Mouse (Mus musculus): ENCODE measurements at regions not wholly inside any gene's neighbourhood (a gene's known extent, or its start where the extent isn't known, plus 50 kb on each side); places are given as distances from the start of the nearest gene placed in this dataset.

DNA sequence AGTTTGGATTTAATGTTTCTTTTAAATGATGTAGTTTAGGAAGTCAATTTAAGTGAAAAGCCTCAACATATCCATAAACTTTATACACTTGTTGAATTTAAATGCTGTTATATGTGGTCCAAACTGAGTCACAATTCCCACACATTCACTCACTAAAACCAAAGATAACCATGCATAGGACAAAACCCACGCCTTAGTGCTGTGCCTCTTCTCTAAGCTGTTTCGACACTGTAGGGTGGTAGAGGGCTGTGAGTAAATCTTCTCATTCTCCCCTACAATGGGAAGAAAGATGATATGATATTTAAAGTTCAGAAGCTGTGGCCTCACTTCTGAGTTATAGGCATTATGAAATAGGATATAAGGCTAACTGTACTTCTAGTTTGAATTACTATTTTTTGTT, 682.9 kb upstream of the Zeb2 start:
- Histone ChIP-seq H3K9me3 (ENCODE audit: control insufficient read depth, low read length) (no peaks in the 10 kb centered on the region), H3K9ac (ENCODE audit: low read length) (no peak overlapping the region), H3K27me3 (replicated peaks; ENCODE audit: control insufficient read depth, insufficient read depth, low read length) (no peaks in the 10 kb centered on the region), H3K4me3 (ENCODE audit: low read depth, low read length) (no peak overlapping the region), H3K4me1 (replicated peaks; ENCODE audit: control insufficient read depth, insufficient read depth, low read length) (no peaks in the 10 kb centered on the region), H3K27ac (ENCODE audit: low read depth) (no peak overlapping the region), H3K4me2 (ENCODE audit: low read length) (no peak overlapping the region), H3K36me3 (ENCODE audit: control insufficient read depth, insufficient read depth, low read length) (no peaks in the 10 kb centered on the region)
- DNase-seq (ENCODE audit: low spot score) (no peak), ATAC-seq (replicated peaks; ENCODE audit: low FRiP score, low TSS enrichment, low read depth) (no peak)
- WGBS: 80% methylated on average over 2 of the region's 2 CpGs

- 45% methylated on average over 3 of the region's 3 CpGs for WGBS
- Histone ChIP-seq H3K4me2 (ENCODE audit: low read length) (no peak overlapping the region), H3K9ac (ENCODE audit: low read length) (no peak overlapping the region), H3K9me3 (ENCODE audit: control insufficient read depth, low read length) (no peaks in the 10 kb centered on the region), H3K4me1 (replicated peaks; ENCODE audit: control insufficient read depth, insufficient read depth, low read length) (0 out of 2 replicates have a peak, but pooled peaks cover 4% of the 10 kb centered on the region), H3K27ac (ENCODE audit: low read depth) (no peak overlapping the region), H3K4me3 (ENCODE audit: low read depth, low read length) (no peak overlapping the region), H3K36me3 (ENCODE audit: control insufficient read depth, insufficient read depth, low read length) (no peaks in the 10 kb centered on the region), H3K27me3 (replicated peaks; ENCODE audit: control insufficient read depth, insufficient read depth, low read length) (no peaks in the 10 kb centered on the region)
- ATAC-seq (replicated peaks; ENCODE audit: low FRiP score, low TSS enrichment, low read depth) (no peak), DNase-seq (ENCODE audit: low spot score) (no peak)
Observed at GRCm38 (mm10) chr2:45793561-45793960, 676.4 kb upstream of the Zeb2 start.

DNA sequence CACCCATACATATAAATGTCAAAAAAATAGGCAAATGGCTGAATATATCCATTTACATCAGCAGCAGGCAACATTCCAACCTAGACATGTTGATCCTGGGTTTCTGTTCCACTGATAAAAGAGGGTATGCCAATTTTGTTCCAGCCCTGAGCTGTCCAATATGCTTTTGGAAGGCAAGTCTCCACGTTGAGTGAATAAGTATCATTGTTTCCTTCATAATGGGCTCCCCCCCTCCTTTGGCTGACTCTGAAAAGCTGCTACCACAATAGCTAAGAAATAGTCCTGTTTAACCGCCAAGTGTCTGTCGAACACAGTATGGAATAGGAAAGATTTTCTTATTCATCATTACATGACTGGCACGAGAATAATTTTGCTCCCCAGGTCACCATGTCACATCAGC, 672.5 kb upstream of the Zeb2 start:
- Histone ChIP-seq H3K9me3 (ENCODE audit: control insufficient read depth, low read length) (no peaks in the 10 kb centered on the region), H3K4me3 (ENCODE audit: low read depth, low read length) (no peak overlapping the region), H3K4me2 (ENCODE audit: low read length) (no peak overlapping the region), H3K4me1 (replicated peaks; ENCODE audit: control insufficient read depth, insufficient read depth, low read length) (0 out of 2 replicates have a peak, but pooled peaks cover 4% of the 10 kb centered on the region), H3K27ac (ENCODE audit: low read depth) (no peak overlapping the region), H3K27me3 (replicated peaks; ENCODE audit: control insufficient read depth, insufficient read depth, low read length) (no peaks in the 10 kb centered on the region), H3K36me3 (ENCODE audit: control insufficient read depth, insufficient read depth, low read length) (no peaks in the 10 kb centered on the region), H3K9ac (ENCODE audit: low read length) (no peak overlapping the region)
- no peak for ATAC-seq (replicated peaks; ENCODE audit: low FRiP score, low TSS enrichment, low read depth)
- 69% methylated on average over 4 of the region's 4 CpGs for WGBS
- DNase-seq (ENCODE audit: low spot score): no peak

DNA sequence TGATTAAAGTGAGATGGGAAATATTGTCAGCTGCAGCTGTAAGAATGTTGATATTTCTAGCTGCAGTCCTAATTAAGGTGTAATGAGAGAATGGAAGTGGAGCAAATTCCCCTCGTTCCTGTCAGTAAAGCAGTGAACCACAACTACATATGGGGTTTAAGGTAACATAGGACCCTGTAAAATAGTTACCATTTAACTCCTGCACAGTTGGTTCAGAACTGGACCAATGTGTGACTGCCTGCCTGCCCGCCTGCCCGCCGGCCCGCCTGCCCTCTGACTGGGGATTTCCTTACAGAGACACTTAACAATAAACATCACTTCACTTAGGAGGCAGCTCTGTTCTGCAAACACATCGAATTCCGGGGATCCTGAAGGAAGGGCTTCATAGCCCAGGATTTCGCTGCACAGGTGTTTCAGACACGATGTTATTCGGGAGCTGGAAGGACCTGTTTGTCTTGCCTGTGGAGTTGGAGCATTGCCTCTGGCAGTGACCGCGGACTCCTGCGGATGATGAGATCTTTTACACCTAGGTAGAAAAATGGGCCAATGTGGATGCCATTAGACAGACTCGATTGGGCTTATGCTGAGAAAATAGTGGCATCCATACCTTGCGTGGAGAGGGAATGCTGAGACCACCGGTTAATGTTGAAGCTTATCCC, 670.7 kb upstream of the Zeb2 start:
- Histone ChIP-seq H3K27ac (ENCODE audit: low read depth) (no peak overlapping the region), H3K27me3 (replicated peaks; ENCODE audit: control insufficient read depth, insufficient read depth, low read length) (no peaks in the 10 kb centered on the region), H3K4me1 (replicated peaks; ENCODE audit: control insufficient read depth, insufficient read depth, low read length) (no peaks in the 10 kb centered on the region), H3K9me3 (ENCODE audit: control insufficient read depth, low read length) (no peaks in the 10 kb centered on the region), H3K9ac (ENCODE audit: low read length) (no peak overlapping the region), H3K4me3 (ENCODE audit: low read depth, low read length) (no peak overlapping the region), H3K4me2 (ENCODE audit: low read length) (no peak overlapping the region), H3K36me3 (ENCODE audit: control insufficient read depth, insufficient read depth, low read length) (no peaks in the 10 kb centered on the region)
- 48% methylated on average over 16 of the region's 16 CpGs for WGBS
- no peak for DNase-seq (ENCODE audit: low spot score)
- ATAC-seq (replicated peaks; ENCODE audit: low FRiP score, low TSS enrichment, low read depth): no peak

- Histone ChIP-seq H3K9ac (ENCODE audit: low read length) (no peak overlapping the region), H3K36me3 (ENCODE audit: control insufficient read depth, insufficient read depth, low read length) (no peaks in the 10 kb centered on the region), H3K27ac (ENCODE audit: low read depth) (no peak overlapping the region), H3K4me1 (replicated peaks; ENCODE audit: control insufficient read depth, insufficient read depth, low read length) (no peaks in the 10 kb centered on the region), H3K4me2 (ENCODE audit: low read length) (no peak overlapping the region), H3K4me3 (ENCODE audit: low read depth, low read length) (no peak overlapping the region), H3K9me3 (ENCODE audit: control insufficient read depth, low read length) (no peaks in the 10 kb centered on the region), H3K27me3 (replicated peaks; ENCODE audit: control insufficient read depth, insufficient read depth, low read length) (no peaks in the 10 kb centered on the region)
- WGBS: 71% methylated on average over 6 of the region's 6 CpGs
- DNase-seq (ENCODE audit: low spot score): no peak
- ATAC-seq (replicated peaks; ENCODE audit: low FRiP score, low TSS enrichment, low read depth): no peak
Observed at GRCm38 (mm10) chr2:45786787-45787186, 669.6 kb upstream of the Zeb2 start.

DNA sequence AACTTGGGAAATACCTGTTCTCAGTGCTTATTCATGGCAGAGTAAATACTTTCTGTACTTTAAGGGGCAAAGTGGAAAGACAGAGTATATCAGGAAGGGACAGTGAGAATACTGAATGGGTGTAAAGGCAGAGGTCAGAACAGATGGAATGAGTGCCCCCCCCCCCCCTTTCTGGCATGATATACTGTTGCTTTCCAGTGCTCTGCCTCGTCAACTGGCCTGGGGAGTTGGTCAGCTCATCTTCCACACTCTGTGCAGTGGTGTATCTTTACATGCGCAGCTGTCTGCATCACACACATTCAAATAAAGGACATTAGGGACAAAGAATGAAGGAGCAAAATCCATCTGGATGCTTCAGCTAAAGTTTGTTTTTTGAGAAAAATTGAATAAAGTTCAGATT, 668.5 kb upstream of the Zeb2 start:
- Histone ChIP-seq H3K4me3 (ENCODE audit: low read depth, low read length) (no peak overlapping the region), H3K27me3 (replicated peaks; ENCODE audit: control insufficient read depth, insufficient read depth, low read length) (no peaks in the 10 kb centered on the region), H3K36me3 (ENCODE audit: control insufficient read depth, insufficient read depth, low read length) (no peaks in the 10 kb centered on the region), H3K27ac (ENCODE audit: low read depth) (no peak overlapping the region), H3K4me1 (replicated peaks; ENCODE audit: control insufficient read depth, insufficient read depth, low read length) (no peaks in the 10 kb centered on the region), H3K9me3 (ENCODE audit: control insufficient read depth, low read length) (no peaks in the 10 kb centered on the region), H3K4me2 (ENCODE audit: low read length) (no peak overlapping the region), H3K9ac (ENCODE audit: low read length) (no peak overlapping the region)
- ATAC-seq (replicated peaks; ENCODE audit: low FRiP score, low TSS enrichment, low read depth) (no peak), DNase-seq (ENCODE audit: low spot score) (no peak)
- 61% methylated on average over 2 of the region's 2 CpGs for WGBS

DNA sequence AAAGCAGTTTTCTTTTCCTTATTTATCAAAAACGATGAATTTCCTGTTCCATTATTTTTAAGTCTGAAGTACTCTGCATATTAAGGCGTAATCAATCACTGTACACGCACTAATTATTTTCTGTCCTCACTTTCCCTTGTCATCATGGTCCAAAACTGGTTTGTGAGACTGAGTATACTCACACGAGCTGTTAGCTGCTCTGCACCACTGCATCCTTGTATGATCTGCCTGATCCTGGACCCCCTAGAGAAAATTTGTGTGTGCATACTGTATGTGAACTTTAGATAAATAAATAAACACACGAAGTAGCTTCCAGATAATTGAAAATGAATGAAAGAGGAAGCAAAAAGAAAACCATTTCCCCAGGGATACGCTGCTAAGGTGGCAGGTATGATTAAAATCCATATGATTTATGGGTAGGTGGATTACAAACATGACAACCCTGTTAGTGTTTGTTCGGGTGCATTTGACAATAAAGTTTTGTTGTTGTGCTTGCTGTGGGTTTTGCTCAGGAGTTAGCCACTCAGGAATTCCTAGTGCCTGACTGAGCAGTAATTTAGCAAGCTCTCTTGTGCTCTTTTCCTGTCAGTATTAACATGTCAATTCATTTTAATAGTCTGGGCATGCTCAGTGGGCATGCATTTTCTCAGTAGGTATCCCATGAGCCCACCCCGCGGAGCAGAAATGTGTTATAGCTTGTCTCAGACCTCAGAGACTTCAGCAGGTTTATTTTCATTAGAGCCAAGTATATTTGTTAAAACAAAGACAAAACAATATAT, 666.6 kb upstream of the Zeb2 start:
- Histone ChIP-seq H3K4me1 (replicated peaks; ENCODE audit: control insufficient read depth, insufficient read depth, low read length) (no peaks in the 10 kb centered on the region), H3K4me3 (ENCODE audit: low read depth, low read length) (no peak overlapping the region), H3K36me3 (ENCODE audit: control insufficient read depth, insufficient read depth, low read length) (no peaks in the 10 kb centered on the region), H3K9me3 (ENCODE audit: control insufficient read depth, low read length) (no peaks in the 10 kb centered on the region), H3K9ac (ENCODE audit: low read length) (no peak overlapping the region), H3K27me3 (replicated peaks; ENCODE audit: control insufficient read depth, insufficient read depth, low read length) (no peaks in the 10 kb centered on the region), H3K4me2 (ENCODE audit: low read length) (no peak overlapping the region), H3K27ac (ENCODE audit: low read depth) (no peak overlapping the region)
- WGBS: 83% methylated on average over 9 of the region's 9 CpGs
- ATAC-seq (replicated peaks; ENCODE audit: low FRiP score, low TSS enrichment, low read depth) (no peak), DNase-seq (ENCODE audit: low spot score) (no peak)

DNA sequence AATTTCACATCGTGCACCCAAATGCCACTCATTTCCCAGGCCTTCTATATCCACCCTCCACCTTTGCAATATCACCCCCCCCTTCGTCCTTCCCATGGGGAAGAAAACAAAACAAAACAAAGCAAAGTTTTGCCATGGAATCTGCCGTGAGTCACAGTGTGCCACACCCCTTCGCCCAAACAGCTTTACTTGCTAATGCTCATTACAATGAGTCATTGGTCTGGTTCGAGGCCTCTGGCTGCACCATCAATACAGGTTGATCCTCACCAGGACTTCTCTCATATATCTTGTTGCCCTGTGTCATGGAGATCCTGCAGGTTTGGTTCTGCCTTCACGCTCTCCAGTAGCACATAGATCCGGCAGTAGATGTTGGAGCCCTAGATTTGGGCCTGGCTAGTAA, 660.3 kb upstream of the Zeb2 start:
- WGBS: 81% methylated on average over 7 of the region's 7 CpGs
- Histone ChIP-seq H3K9me3 (ENCODE audit: control insufficient read depth, low read length) (no peaks in the 10 kb centered on the region), H3K9ac (ENCODE audit: low read length) (no peak overlapping the region), H3K27ac (ENCODE audit: low read depth) (no peak overlapping the region), H3K27me3 (replicated peaks; ENCODE audit: control insufficient read depth, insufficient read depth, low read length) (no peaks in the 10 kb centered on the region), H3K36me3 (ENCODE audit: control insufficient read depth, insufficient read depth, low read length) (no peaks in the 10 kb centered on the region), H3K4me3 (ENCODE audit: low read depth, low read length) (no peak overlapping the region), H3K4me2 (ENCODE audit: low read length) (no peak overlapping the region), H3K4me1 (replicated peaks; ENCODE audit: control insufficient read depth, insufficient read depth, low read length) (no peaks in the 10 kb centered on the region)
- ATAC-seq (replicated peaks; ENCODE audit: low FRiP score, low TSS enrichment, low read depth) (no peak), DNase-seq (ENCODE audit: low spot score) (no peak)

All from intestine, embryonic 14.5 days (tissue).